Mouse (Mus musculus) heart, adult 18-20 months (tissue): Measurements from ENCODE around the gene Ldlrad3. TPM values are rescaled to one million over a fixed set of nuclear protein-coding genes. Genes with fewer than 3 reads are reported as not detected.

ENCODE experiments used
- DNase-seq, 2 experiments: peaks; one replicate each; pipeline ENCODE4 v3.0.0; 2021 to 2022; ENCODE audit warnings: mixed read lengths in 1 of 2
- long read RNA-seq, 2 experiments: library from polyadenylated mRNA; stranded (forward); transcript quantifications; one replicate each; pipeline ENCODE4 v2.0.0; 2021
- total RNA-seq, 2 experiments: library from RNA; stranded (reverse); gene quantifications; 2 replicates each; pipeline ENCODE4 v1.2.3; 2021

The Ldlrad3 gene
- 1 to 10 TPM; 3.1 to 3.4 TPM for total RNA-seq
- long read RNA-seq, experiment 1, partial matches to known transcripts = 0 of 3 reads
- long read RNA-seq, experiment 1, other reads (novel, unspliced or antisense) = 2 of 3 reads
- long read RNA-seq, experiment 2, partial matches to known transcripts = 0 of 3 reads
- long read RNA-seq, experiment 2, other reads (novel, unspliced or antisense) = 3 of 3 reads

DNA sequence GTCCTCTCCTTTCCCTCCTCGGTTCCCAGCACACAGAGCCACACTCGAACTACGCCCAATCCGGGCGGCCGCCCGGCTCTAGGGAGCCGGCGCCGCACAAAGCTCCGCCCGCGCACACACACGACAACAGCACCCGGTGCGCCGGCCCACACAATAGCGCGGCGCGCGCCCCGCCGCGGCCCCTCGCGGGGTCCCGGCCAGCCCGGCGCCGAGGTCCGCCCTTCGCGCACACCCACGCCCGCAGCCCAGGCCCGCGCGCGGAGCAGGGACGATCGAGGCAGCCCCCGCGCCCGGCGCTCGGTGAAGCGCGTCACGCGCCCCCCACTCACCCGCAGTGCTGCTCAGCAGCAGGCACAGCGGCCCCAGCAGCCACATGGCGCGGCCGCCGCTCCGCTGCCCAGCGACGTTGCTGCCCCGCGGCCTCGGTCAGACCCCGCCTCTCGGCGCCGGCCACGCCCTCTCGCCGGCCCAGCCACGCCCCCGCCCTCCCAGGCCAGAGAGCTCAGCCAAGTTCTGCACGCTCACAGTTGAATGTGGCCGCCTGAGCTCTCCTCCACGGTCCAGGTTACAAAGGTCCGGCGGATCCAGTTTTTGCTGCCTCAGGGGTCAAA lies at the start of gene Ldlrad3:
Gene Ldlrad3 (minus strand): TSS at position 435 of the 611 bp plus-strand sequence.
- DNase-seq = peak; percentile 94

DNA sequence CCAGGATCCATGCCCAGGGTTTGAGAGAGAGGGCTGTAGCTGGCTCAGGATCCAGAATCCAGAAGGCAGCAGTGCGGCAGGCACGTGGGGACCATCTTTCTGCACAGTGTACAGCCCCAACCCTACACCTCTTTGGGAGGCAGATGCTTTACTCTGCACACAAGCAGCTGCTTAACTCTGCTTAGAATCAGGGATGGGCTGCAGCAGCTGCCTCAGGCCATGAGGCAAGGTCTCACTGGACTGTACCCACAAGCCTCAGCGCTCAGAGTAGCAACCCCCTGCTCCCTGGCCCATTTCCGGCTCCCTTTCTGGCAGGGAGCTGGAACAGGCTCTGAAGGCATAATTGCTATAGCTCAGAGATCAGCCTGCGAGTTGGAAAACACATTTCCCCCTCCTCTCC lies 45.3 kb upstream of the Ldlrad3 start:
- DNase-seq = peak in 1 of 2 experiments; percentile 16

DNA sequence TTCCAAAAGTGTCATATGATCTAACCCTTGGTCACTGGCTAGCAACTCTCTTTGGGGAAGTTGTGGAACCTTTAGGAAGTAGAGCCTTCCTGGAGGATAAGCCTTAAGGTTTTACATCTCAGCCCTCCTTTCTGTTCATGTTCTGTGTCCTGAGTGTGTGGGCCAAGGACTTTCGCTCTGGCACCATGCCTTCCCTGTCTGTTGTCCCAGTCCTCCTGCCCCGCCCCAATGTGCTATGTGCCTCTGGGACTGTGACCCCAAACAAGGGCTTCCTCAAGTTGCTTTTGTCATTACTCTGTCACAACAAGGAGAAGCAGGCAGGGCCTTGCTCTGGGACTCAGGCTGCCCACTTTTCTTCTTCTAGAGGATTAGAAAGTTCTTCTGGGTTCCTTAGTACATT lies 42.9 kb upstream of the Ldlrad3 start:
- peak; percentile 30 to 77 for DNase-seq

DNA sequence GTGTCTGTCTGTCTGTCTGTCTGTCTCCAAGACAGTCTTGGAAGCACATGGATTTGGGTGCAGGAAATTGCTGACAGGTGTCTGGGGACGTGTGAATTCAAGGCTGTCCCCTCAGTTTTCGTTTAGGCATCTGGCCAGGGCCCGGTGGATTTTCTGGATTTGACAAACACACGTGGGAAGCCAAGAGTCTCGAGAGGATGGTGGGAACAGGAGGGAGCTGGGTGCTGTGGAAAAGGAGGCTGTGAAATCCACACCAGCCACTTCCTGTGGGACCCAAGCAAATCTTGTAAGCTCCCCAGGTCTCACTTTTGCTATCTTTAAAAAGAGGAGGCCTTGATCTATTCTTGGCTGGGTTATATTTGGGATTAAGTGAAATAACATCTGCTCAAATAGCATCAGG lies 42.1 kb upstream of the Ldlrad3 start:
- peak; percentile 10 to 31 for DNase-seq

DNA sequence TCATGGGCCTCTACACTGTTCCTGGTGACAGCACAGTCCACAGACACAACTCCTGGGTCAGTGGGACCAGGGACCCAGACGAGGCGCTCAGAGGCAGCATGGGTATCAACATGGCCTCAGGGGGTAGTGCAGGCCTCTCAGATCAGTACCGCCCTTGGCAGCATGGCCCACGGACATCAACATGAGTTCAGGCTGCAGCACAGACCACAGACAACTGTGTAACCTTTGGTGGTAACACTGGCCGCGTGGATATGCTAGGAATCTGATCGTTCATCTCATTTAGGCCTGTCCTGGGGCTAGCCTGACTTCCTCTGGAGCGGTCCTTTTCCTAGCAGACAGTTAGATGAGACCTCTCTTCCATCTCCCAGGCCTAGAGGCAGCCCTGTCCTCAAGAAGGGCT lies 41.7 kb upstream of the Ldlrad3 start:
- no peak for DNase-seq

DNA sequence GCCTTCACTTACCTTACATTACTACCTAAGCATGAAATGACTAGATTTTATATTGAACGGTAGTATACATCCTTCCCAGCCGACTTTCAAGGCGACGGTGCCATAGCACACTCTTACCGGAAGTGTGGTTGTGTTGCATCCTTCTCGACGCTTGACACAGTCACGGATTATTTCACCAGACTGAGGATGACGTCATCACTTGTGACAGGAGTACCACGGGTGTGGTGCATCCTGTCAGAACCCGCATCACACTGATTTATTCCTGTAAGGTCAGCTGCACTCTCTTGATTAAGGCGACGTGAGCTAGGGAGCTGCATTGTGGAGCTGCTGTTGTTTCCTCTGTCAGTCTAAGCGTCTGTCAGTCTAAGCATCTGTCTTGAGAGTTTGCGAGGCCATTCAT lies 40.1 kb upstream of the Ldlrad3 start:
- DNase-seq = no peak

DNA sequence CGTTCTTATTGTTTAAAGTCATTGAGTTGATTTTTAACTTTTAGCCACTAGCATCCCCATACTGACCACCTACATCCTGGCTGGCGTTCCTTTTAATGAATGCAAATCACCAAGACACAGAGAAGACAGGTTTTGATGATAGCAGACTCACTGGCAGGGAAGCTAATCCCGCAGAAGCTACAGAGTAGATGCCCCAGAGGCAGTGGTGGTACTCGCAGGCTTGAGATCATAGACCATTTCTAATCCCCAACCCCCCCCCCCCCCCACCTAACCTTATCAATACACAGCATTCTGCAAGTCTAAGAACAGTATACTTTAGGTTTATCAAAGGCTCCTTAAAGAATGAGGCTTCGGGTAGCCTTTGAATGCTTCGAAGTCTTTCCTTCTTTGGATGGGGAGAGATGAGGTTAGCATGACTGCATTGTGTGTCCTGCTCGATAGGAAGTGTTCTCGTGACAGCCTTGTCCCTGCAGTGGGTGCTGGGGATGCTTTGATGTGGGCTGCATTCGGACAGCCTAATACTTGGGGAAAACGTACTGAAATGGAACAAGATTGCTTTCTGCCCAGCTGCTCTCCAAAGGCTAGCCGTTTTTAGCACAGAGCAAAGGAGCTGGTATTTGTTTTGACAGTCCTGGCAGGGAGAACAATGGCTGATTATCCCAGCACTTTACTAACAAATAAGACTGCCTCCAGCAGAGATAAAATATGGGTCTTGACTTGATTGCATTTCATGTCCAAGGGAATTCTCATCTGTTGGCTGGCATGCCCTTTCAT lies 37.4 kb upstream of the Ldlrad3 start:
- DNase-seq = no peak

DNA sequence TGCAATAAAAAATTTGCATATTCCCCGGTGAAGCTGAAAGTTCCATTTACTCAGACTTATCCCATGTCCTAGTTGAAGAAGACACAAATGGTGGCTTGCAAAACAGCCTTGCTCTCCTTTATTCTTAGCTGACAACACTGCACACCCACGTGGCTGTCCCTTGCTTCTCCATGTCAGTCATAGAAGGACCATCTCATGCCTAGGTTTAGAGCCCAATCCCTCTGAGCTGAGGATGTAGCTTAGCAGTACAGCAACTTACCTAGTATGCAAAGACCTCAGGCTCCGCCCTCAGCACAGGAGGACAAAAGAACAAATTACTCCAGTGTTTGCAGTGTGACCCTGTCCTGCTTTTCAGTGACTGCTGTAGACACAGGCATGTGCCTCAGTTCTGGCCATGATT lies 36.6 kb upstream of the Ldlrad3 start:
- no peak for DNase-seq

DNA sequence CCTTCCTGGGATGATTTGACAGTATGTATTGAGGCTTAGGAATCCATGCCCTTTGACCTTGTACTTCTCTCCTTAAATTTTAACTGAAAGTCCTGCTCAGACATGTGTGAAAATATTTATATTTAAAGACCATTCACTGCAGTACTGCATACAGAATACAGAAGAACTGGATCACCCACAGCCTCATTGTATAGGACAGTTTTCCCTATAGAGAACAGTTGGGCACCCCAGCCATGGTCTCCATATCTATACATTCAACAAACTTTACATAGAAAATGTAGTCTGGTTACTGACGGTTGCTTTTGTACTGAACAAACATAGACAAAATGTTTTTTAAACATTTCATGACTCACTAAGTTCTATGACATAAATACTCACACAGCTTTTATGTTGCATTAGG lies 30.6 kb upstream of the Ldlrad3 start:
- DNase-seq = no peak

DNA sequence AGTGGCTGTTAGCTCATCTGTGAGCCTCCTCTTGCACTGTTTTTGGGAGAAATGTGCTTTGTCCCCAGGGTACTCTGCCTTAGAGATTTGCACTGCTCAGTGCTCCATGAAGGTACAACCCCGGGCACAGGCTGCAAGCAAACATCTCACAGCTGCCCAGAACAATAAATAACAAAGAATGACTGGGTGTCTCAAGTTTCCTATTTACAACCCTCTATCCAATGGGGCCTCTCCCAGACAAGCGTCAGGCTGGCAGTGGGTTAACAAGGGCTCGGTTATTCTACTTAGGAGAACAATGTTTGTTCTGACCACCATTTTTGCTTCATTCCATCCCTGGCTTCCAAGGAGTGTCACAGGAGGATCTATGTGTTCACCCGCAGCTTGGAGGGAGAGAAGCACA lies 25.9 kb upstream of the Ldlrad3 start:
- no peak for DNase-seq

DNA sequence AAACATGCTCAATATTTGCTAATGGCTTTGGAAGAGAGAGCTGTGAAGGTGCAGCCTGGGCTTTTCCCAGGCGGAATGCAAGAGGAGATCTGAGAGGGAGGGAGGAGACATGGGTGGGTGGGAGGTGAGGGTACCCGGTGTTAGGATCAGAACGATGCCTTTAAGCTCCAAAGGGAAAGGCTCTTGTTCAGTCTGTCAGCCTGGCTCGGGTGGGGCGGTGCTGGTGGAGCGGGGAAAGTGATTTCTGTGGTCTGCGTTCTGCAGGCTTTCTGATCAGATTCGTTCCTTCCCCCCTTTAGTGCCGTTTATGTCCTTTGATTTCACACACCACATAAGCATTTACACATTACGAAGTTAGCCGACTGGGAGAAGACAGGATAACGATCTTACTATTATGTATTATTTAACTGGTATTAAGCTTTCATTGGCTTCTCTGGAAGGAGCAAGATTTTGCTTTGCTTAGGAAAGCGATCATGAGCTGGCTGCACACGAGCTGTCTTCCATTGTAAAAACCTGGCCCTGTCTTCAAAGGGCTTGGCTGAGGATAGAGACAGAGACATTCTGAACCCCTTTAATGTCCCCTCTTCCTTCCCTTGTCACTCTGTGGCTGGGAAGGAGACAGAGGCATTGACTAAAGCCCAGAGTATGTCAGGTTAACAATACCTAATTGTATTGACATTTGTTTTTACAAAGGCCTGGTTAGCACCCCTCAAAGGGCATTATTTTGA lies 19.7 kb upstream of the Ldlrad3 start:
- no peak for DNase-seq

DNA sequence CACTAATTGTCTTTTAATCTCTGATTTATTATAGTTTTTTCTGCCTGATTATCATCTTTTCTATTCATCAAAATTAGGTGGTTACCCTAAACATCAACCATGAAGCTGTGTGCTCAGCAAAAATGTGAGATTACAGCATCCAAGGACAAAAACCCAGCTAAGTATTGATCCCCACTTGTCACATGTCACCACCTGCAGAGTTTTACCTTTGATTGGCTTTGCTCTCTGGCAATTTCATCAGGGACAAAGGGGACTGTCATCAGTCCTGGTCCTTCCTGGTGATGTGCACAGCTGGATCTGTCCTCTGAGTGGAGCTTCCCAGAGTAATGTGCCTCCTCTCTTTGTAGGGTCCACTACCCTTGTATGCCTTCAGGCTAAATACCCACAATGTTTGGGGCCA lies 17.3 kb upstream of the Ldlrad3 start:
- DNase-seq = no peak

DNA sequence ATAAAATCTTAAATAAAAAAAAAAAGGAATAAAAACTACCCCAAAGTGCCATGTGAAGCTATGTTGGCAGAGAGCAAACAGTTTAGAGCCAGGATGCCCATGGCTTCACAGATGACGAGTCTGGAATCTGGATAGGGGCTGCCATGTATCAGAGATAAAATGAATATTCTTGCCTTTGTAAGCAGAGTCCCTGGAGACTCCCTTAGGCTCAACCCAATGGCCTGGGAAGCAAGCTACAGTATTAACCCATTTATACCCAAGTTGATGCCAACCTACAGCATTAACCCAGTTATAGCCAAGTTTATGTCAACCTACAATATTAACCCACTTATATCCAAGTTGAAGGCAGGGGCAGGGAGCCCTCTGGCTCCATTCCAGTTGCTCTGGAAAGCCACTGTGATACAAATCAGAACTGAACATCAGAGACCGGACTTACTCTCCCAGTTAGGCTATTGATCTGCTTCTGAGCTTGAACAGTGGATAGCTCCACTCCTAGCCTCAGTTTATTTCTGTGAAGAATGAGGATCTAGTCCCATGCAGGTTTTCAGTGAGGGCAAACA lies 16.1 kb upstream of the Ldlrad3 start:
- DNase-seq = no peak

DNA sequence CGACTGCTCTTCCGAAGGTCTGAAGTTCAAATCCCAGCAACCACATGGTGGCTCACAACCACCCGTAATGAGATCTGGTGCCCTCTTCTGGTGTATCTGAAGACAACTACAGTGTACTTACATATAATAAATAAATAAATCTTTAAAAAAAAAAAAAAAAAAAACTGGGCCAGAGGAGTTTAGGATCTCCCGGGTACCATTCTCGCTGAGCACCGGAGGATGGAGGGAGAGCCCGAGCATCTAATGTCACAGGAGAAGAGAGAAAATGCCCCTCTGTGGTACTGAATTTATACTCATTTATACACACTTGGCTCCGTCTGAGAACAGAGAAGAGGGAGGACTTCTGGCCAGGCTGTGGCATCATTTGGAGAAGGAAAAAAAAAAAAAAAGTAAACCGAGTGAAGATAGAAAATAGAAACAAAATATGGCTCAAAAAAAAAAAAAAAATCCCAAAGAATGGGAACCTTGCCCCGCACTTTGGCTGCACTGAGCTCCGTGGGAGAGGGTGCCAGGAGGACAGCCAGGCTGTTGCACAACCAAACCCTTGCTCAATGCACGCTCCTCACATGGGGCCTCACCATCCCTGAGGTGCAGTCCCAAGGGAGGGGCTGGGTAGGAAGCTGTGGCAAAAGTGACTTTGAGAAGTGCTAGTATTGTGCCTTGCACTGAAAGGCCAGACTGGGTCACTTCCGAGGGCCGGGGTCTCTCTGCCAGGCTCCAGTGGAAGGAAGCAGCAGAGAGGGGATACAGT lies 15.2 kb upstream of the Ldlrad3 start:
- DNase-seq = peak; percentile 56 to 66

DNA sequence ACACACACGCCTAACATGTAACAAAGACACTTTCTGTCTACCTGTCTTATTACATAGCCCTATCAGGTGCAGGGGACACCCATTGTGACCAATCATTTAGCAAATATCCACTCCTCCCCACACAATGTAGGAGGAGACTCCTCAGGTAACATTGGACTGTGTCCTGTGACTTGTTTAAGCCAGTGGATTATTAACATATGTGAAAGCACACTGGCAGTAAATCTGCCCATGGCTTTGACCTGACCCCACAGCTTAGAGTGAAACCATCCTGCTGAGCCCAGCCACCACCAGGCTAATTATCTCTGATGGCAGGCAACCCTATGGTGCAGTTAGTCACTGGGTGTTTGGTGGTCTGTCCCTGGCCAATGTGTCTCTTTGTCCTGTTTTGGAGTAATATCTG lies 11.1 kb upstream of the Ldlrad3 start:
- DNase-seq = no peak

DNA sequence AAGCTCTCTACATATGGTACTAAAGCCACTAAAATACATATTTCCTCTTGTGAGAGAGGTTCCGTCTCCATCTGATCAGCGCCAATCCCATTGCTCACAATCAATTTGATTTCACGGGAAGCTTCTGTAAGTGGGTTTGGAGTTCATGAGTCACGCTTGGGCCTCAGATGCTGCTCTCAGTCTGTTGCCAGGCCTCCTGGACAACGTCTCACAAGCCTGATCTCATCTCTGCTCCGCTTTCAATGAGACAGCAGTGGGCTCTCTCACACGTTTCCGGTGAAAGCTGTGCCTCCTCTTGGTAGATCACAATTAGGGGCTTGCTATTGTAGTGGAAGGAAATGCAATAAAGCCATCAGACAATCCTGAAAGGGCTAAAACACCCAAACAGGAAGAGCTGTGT lies 10.5 kb upstream of the Ldlrad3 start:
- DNase-seq = peak; percentile 49 to 53

DNA sequence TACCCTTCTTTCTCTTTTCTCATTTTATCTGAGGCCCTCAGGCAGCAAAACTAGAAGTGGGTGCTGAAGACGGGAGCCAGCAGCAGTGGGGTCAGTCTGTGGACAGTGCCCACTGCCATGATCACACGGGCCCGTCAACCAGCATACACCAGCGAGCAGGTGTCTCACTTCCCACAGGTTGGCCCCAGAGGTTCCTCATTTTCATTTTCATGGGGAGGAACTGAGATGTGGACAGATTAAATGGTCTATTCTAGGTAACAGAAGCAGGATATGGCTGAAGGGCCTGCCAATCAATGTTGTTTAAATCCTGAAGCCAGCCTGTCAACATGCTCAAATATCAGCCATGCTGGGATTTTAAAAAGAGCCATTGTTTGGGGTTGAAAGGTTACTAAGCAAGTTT lies 9.3 kb upstream of the Ldlrad3 start:
- DNase-seq = no peak

DNA sequence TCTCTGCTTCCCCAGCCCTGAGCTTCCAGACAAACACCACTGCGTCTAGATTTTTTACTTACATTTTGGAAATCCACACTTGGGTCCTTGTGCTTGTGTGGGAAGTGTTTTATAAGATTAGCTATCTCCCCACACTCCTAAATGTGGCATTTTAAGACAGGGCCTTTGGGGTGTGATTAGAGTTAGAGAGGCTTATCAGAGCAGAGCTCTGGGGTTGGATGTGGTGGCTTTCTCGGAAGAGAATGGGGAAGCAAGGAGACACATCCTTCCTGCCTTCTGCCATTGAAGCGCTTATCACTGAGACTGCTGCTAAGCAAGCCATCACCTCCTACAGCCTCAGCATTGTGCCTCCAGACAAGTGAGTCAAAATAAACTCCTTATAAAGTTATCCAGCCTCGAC lies 8.1 kb upstream of the Ldlrad3 start:
- no peak for DNase-seq

DNA sequence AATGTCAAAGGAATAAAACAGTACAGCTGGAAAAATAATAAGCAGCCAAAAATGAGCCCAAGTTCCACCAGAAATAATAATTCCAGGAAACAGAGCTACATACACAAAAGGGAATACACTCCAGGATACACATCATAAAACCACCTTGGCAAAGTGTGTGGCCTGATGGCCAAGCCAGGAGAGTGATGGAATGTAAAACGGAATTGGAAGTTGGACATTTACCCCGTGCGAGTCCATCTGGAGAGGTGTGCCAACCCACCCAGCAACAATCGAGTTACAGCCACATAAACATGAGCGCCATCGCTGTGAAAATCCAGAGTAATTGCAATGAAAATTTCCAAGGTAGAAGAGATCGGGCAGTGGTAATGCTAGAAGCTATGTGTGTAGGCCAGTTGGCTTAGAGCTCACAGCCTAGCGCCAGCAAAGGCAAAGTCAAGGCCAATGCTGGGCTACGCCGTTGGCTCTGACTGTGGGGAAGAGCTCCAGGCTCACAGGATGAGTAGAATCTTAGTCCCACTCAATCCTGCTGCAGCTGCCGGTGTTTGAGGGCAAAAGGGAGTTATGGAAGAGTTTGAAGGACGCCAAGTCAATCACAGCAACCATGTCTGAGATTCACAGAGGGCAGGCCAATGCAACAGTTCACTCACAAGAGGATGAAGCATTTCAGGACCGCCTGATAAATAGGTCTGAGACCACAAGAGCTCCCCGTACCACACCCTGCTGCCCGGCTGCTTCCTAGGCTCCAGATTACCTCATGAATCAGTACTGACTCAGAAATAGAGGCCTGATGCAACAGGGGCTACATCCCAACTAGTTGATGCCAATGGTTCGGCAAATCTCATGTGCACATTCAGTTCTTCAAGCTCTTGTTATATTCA lies 7.0 kb upstream of the Ldlrad3 start:
- DNase-seq = no peak

DNA sequence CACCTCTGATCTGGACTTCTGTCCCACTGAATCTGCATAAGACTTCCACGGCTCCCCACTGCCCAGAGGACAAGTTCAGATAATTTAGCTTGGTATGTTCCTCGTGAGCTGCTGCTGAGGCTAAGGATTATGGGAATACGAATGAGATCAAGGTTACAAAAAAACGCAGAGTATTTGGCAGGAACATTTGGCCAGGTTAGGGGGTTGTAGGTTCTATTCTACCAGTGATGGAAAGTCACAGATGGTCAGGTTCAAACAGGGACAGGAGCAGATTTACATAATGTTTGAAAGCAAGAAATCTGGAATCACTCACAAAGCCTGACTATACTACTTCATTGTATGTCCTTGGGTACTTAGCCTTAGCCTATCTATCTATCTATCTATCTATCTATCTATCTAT lies 5.6 kb upstream of the Ldlrad3 start:
- DNase-seq = no peak

DNA sequence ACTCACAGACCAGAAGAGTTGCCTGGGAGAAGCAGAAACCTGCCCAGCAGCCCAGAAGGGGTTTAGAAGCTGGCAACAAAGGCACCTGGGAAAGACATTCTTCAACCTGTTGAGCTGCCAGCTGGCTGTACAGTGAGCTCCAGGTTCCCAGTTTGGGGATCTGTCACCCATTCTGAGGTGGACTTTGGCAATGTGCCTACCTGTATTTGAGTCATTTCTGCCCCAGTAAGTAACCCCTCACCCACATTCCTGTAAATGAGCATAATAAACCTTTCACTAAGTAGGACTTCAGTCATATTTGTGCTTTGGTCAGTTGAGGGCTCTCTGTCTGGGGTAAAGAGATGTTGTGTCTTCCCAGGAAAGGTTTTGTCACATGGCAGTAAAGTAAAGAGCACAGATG lies 4.8 kb upstream of the Ldlrad3 start:
- DNase-seq = no peak
